Mouse (Mus musculus) intestine, embryonic 15.5 days (tissue): ENCODE data around the gene Kctd2. TPM values are rescaled to one million over a fixed set of nuclear protein-coding genes. Genes with fewer than 3 reads are reported as not detected.
"Not testable (repeated sequence)": the region's sequence is repeated elsewhere in the genome, so short reads cannot be mapped to it uniquely, and the experiment has no call there.

Experiments
- ATAC-seq: fragments of 200-750 bp; cut with Nextera tagmentation; 2 replicates; pipeline ENCODE4 v1.8.0; 2017; ENCODE audit warnings: moderate TSS enrichment, moderate library complexity
- H3K27ac ChIP-seq: fragments of 300-500 bp; sonication (generic); 2 replicates; pipeline ENCODE4 v1.5.1; 2015; ENCODE audit warnings: mild to moderate bottlenecking, inconsistent platforms
- H3K27me3 ChIP-seq: fragments of 300-500 bp; sonication (generic); replicated peaks from 2 replicates; pipeline ENCODE4 v1.6.1; 2015; ENCODE audit warnings: inconsistent platforms
- H3K36me3 ChIP-seq: fragments of 300-500 bp; sonication (generic); 2 replicates; pipeline ENCODE4 v1.6.1; 2015; ENCODE audit warnings: inconsistent platforms
- H3K4me1 ChIP-seq: fragments of 300-500 bp; sonication (generic); replicated peaks from 2 replicates; pipeline ENCODE4 v1.6.1; 2015; ENCODE audit warnings: inconsistent platforms
- H3K4me2 ChIP-seq: fragments of 300-500 bp; sonication (generic); replicated peaks from 2 replicates; pipeline ENCODE4 v1.6.1; 2015; ENCODE audit warnings: mild to moderate bottlenecking, inconsistent platforms
- H3K4me3 ChIP-seq: fragments of 300-500 bp; sonication (generic); replicated peaks from 2 replicates; pipeline ENCODE4 v1.5.1; 2015; ENCODE audit warnings: inconsistent platforms
- H3K9ac ChIP-seq: fragments of 300-500 bp; sonication (generic); 2 replicates; pipeline ENCODE4 v1.6.1; 2015; ENCODE audit warnings: inconsistent platforms
- H3K9me3 ChIP-seq: fragments of 300-500 bp; sonication (generic); 2 replicates; pipeline ENCODE4 v1.6.1; 2016; ENCODE audit warnings: inconsistent platforms
- WGBS: fragments of 180-500 bp; shearing (Covaris S2); methylation state at CpG from one replicate; pipeline ENCODE4 v1.1.7; 2015; 5-methylcytosine and 5-hydroxymethylcytosine counted together
- polyA plus RNA-seq: library from polyadenylated mRNA; unstranded; fragments of >200 nt; fragmentation: Nextera tagmentation; extraction: Ambion mirVana; gene quantifications from 2 replicates; pipeline ENCODE4 v1.2.1, GENCODE M21; 2015

Kctd2 gene
- polyA plus RNA-seq, 1 experiment from 2014 or later: 12.1 TPM

- no peak for ATAC-seq
- WGBS: 32% methylated on average over 4 of the region's 4 CpGs
Measured at GRCm38 (mm10) chr11:115467217-115467618, 47.3 kb downstream of the Kctd2 start.

GRCm38 (mm10) chr11:115472183-115472582 is 52.3 kb downstream of the Kctd2 start:
- peaks cover 25% of the 10 kb centered on the region for H3K4me1 ChIP-seq
- no peaks in the 10 kb centered on the region for H3K36me3 ChIP-seq
- no peaks in the 10 kb centered on the region for H3K9me3 ChIP-seq
- H3K4me2 ChIP-seq: no peak overlapping the region
- no peak overlapping the region for H3K27ac ChIP-seq
- no peaks in the 10 kb centered on the region for H3K27me3 ChIP-seq
- WGBS: 88% methylated on average over 7 of the region's 7 CpGs
- no peak for ATAC-seq
- H3K9ac ChIP-seq: no peak overlapping the region
- no peak overlapping the region for H3K4me3 ChIP-seq

More at GRCm38 (mm10) chr11:115467217-115467618, 47.3 kb downstream of the Kctd2 start:
- no peak overlapping the region for H3K4me3 ChIP-seq
- no peaks in the 10 kb centered on the region for H3K36me3 ChIP-seq
- no peak overlapping the region for H3K27ac ChIP-seq
- H3K4me1 ChIP-seq: peaks cover 17% of the 10 kb centered on the region; the same call in 1 of the 2 replicates
- H3K27me3 ChIP-seq: no peaks in the 10 kb centered on the region
- no peak overlapping the region for H3K9ac ChIP-seq
- no peak overlapping the region for H3K4me2 ChIP-seq
- H3K9me3 ChIP-seq: no peaks in the 10 kb centered on the region

- Histone ChIP-seq H3K4me2 (peak overlapping the region; percentile 31), H3K36me3 (no peaks in the 10 kb centered on the region), H3K9me3 (no peaks in the 10 kb centered on the region), H3K4me3 (no peak overlapping the region), H3K27ac (peak overlapping the region; percentile 9), H3K9ac (no peak overlapping the region), H3K27me3 (no peaks in the 10 kb centered on the region), H3K4me1 (peaks cover 23% of the 10 kb centered on the region)
- ATAC-seq: peak; percentile 35
- 16% methylated on average over 15 of the region's 15 CpGs for WGBS
Measured at GRCm38 (mm10) chr11:115473626-115474275, 53.8 kb downstream of the Kctd2 start.

- Histone ChIP-seq H3K4me2 (peak within 1 kb of the TSS; percentile 88), H3K27me3 (no peaks in the 10 kb centered on the region)
- under 1% methylated on average over 26 of the region's 26 CpGs for WGBS
Measured at GRCm38 (mm10) chr11:115475025-115475757, 55.3 kb downstream of the Kctd2 start, which contains the start of gene Armc7. Armc7 (plus strand) TSS chr11:115475667.

GRCm38 (mm10) chr11:115475758-115476237 is 55.9 kb downstream of the Kctd2 start:
- H3K9me3 ChIP-seq: no peaks in the 10 kb centered on the region
- no peaks in the 10 kb centered on the region for H3K36me3 ChIP-seq
- H3K9ac ChIP-seq: peak overlapping the region; percentile 77
- no peak overlapping the region; the same call in 1 of the 2 replicates for H3K27ac ChIP-seq
- H3K4me2 ChIP-seq: peak overlapping the region; percentile 88
- H3K27me3 ChIP-seq: no peaks in the 10 kb centered on the region
- ATAC-seq: peak; percentile 57
- peak overlapping the region; percentile 84 for H3K4me3 ChIP-seq
- 4% methylated on average over 28 of the region's 28 CpGs for WGBS
- H3K4me1 ChIP-seq: peaks cover 23% of the 10 kb centered on the region

More at GRCm38 (mm10) chr11:115475025-115475757, 55.3 kb downstream of the Kctd2 start, which contains the start of gene Armc7:
- Histone ChIP-seq H3K36me3 (no peaks in the 10 kb centered on the region), H3K9me3 (no peaks in the 10 kb centered on the region), H3K9ac (peak within 1 kb of the TSS; percentile 77), H3K4me1 (peaks cover 23% of the 10 kb centered on the region), H3K27ac (peak within 1 kb of the TSS; percentile 51), H3K4me3 (peak within 1 kb of the TSS; percentile 84)
- ATAC-seq: peak; percentile 97

- H3K9me3 ChIP-seq, H3K36me3 ChIP-seq, H3K9ac ChIP-seq, H3K4me3 ChIP-seq, ATAC-seq, H3K27me3 ChIP-seq, H3K27ac ChIP-seq: not testable (repeated sequence)
- Histone ChIP-seq H3K4me2 (peak overlapping the region; percentile 88), H3K4me1 (peaks cover 23% of the 10 kb centered on the region)
- 84% methylated on average over 4 of the region's 4 CpGs for WGBS
Measured at GRCm38 (mm10) chr11:115476630-115477029, 56.7 kb downstream of the Kctd2 start.

- H3K27me3 ChIP-seq, H3K9ac ChIP-seq, H3K4me2 ChIP-seq, H3K4me3 ChIP-seq, H3K36me3 ChIP-seq, H3K27ac ChIP-seq, H3K9me3 ChIP-seq, ATAC-seq: not testable (repeated sequence)
- WGBS: 75% methylated on average over 7 of the region's 7 CpGs
- H3K4me1 ChIP-seq: peaks cover 23% of the 10 kb centered on the region
Measured at GRCm38 (mm10) chr11:115477388-115477787, 57.5 kb downstream of the Kctd2 start.

- Histone ChIP-seq H3K36me3 (no peaks in the 10 kb centered on the region), H3K4me2 (no peak overlapping the region), H3K4me3 (no peak overlapping the region), H3K27ac (no peak overlapping the region), H3K9me3 (no peaks in the 10 kb centered on the region), H3K4me1 (peaks cover 21% of the 10 kb centered on the region), H3K9ac (no peak overlapping the region), H3K27me3 (no peaks in the 10 kb centered on the region)
- no peak for ATAC-seq
- WGBS: 87% methylated on average over 9 of the region's 9 CpGs
Measured at GRCm38 (mm10) chr11:115478296-115478938, 58.5 kb downstream of the Kctd2 start.

Other genes starting within 250 kb of the Kctd2 start
- 9.3 and 12.2 TPM in 2 replicates for gene Tmem104, start 232.6 kb upstream of the Kctd2 start, polyA plus RNA-seq
- 20.5 and 20.6 TPM in 2 replicates for gene Nat9, start 232.3 kb upstream of the Kctd2 start, polyA plus RNA-seq
- 0.05 and 0.09 TPM in 2 replicates for gene Grin2c, start 152.9 kb upstream of the Kctd2 start, polyA plus RNA-seq
- 17.2 and 20.8 TPM in 2 replicates for gene Fdxr, start 143.1 kb upstream of the Kctd2 start, polyA plus RNA-seq
- gene Fads6, start 122.5 kb upstream of the Kctd2 start, polyA plus RNA-seq: 1.5 and 1.7 TPM in 2 replicates
- gene Otop2, start 113.0 kb upstream of the Kctd2 start, polyA plus RNA-seq: not detected in 2 replicates
- gene Ush1g, start 98.1 kb upstream of the Kctd2 start, polyA plus RNA-seq: 0.08 TPM in 1 of 2 replicates, not detected in the other
- gene Otop3, start 85.4 kb upstream of the Kctd2 start, polyA plus RNA-seq: 0.77 and 1.2 TPM in 2 replicates
- gene Hid1, start 52.4 kb upstream of the Kctd2 start, polyA plus RNA-seq: 17.1 and 22.7 TPM in 2 replicates
- gene Cdr2l, start 38.2 kb upstream of the Kctd2 start, polyA plus RNA-seq: 7.5 and 8.0 TPM in 2 replicates
- 187 and 197 TPM in 2 replicates for gene Mrpl58, start 16.4 kb upstream of the Kctd2 start, polyA plus RNA-seq
- gene Atp5h, start 166 bp upstream of the Kctd2 start, polyA plus RNA-seq: 989 and 991 TPM in 2 replicates
- gene Trim80, start 20.4 kb downstream of the Kctd2 start, polyA plus RNA-seq: 0.49 and 0.66 TPM in 2 replicates
- gene Slc16a5, start 42.3 kb downstream of the Kctd2 start, polyA plus RNA-seq: 2.8 and 3.7 TPM in 2 replicates
- gene Armc7, start 55.5 kb downstream of the Kctd2 start, polyA plus RNA-seq: 6.6 and 8.0 TPM in 2 replicates
- gene Nt5c, start 71.7 kb downstream of the Kctd2 start, polyA plus RNA-seq: 143 and 148 TPM in 2 replicates
- 493 and 505 TPM in 2 replicates for gene Jpt1, start 94.3 kb downstream of the Kctd2 start, polyA plus RNA-seq
- 766 and 860 TPM in 2 replicates for gene Sumo2, start 116.1 kb downstream of the Kctd2 start, polyA plus RNA-seq
- gene Nup85, start 144.3 kb downstream of the Kctd2 start, polyA plus RNA-seq: 150 and 155 TPM in 2 replicates
- gene Mrps7, start 183.8 kb downstream of the Kctd2 start, polyA plus RNA-seq: 89.5 and 98.3 TPM in 2 replicates
- gene Gga3, start 183.9 kb downstream of the Kctd2 start, polyA plus RNA-seq: 18.3 and 18.6 TPM in 2 replicates
- 30.0 and 34.6 TPM in 2 replicates for gene Mif4gd, start 192.8 kb downstream of the Kctd2 start, polyA plus RNA-seq
- 24.7 and 25.4 TPM in 2 replicates for gene Slc25a19, start 208.2 kb downstream of the Kctd2 start, polyA plus RNA-seq